Mouse (Mus musculus): ENCODE data around the gene Perm1. TPM values are rescaled to one million over a fixed set of nuclear protein-coding genes. Genes with fewer than 3 reads are reported as not detected.

Perm1 gene
- total RNA-seq, 2 experiments from 2014 or later: 2.3 to 4.3 TPM

DNA sequence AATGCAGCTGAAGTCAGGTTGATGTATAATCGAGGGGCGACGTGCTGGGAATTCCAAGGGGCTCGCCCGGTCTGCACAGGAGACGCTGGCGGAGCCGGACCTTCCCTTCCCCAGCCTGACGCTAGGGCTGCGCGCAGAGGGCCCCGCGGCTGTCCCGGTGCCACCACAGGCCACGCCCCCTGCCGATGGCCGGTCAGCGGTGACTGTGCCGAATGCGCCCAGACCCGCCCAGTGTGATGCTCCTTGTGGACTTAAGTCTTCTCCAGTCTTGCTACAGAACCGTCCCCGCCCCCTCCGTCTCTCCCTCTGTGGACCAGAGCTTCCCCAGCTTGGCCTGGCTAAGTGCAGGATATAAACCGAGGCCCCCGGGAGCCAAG is 17.9 kb upstream of the Perm1 start:
- ATAC-seq (replicated peaks; ENCODE audit: low FRiP score, poor library complexity, severe bottlenecking): peak; percentile 75

DNA sequence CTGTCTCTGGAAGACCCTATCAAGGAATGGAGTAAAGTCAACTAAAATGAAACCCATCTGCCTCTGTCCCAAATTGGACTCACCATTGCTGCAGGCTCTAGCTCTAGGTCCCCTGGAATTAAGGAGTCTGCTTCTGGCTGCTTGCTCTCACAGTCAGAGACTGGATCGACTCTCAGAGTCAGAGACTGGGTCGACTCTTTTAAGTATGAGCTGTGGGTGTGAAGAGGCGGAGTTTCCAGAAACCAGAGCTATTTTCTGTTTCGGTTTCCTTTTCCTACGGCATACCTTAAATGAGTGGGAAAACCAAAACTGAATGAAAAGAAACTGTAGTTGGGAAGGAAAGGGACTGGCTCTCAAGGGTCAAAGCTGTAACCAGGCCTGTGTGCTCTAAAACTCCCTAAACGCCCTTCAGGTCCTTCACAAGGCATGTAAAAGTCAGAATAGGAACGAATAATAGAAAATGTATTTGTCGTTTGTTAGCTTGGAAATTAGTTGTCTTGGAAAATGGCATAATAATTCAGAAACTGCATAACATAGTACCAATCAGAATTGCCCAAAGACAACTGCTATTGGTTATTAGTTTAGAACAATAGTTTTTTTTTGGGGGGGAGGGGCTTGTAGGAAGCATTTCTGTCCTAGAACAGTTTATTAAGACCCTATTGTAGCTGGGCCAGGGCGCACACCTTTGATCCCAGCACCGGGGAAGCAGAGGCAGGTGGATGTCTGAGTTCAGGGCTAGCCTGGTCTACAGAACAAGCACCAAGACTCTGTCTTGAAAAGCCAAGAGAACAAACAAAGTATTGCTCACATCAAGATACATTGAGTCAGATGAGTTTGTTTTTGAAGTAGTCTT is 14.8 kb upstream of the Perm1 start, which contains the start of gene Isg15:
TSS of gene Isg15 (minus strand) at position 196 of the 853 bp plus-strand sequence.
- peak; percentile 13; the same call in 1 of the 2 replicates for ATAC-seq (replicated peaks; ENCODE audit: low FRiP score, poor library complexity, severe bottlenecking)

DNA sequence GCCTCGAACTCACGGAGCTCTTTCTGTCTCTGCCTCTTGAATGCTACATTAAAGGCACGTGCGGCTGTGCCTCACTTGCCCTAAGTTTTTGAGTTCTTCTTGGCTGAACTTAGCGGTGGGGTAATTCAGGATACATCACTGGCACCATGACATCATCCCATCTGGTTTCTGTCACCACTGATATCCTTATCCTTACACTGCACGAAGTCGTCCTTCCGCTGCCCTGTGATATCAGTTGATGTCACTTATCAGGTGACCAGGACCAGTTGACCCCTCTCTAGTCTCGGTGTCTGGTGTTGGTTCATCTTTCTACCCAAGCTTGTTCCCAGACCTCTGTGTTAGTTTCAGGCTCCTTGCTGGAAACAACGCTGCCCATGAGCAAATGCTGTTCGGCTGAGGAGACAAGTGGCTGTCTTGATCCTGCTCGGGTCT is 13.2 kb upstream of the Perm1 start:
- peak; percentile 71 for ATAC-seq (replicated peaks; ENCODE audit: low FRiP score, poor library complexity, severe bottlenecking)

DNA sequence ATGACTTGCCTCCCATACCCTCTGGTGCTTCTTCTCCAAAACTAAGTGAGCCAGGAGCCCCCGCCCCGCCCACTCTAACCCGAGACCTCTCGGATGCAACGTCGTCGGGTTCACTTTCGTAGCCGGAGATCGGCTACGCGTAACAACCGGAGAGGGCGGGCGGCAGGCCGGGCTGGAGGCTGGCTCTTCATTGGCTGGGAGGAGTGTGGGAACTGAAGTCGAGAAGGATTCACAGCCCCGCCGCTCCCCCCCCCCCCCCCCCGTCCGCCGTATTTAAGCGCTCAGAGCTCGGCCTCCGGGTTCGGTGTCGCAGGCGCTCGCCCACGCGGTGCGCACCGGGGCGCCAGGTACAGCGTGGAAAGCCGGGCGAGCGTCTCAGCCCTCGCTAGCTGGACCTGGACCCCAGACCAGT is 12.7 kb upstream of the Perm1 start, which contains the start of gene AW011738:
TSS of gene AW011738 (plus strand) at position 304 of the 412 bp plus-strand sequence.
- peak; percentile 73 for ATAC-seq (replicated peaks; ENCODE audit: low FRiP score, poor library complexity, severe bottlenecking)

DNA sequence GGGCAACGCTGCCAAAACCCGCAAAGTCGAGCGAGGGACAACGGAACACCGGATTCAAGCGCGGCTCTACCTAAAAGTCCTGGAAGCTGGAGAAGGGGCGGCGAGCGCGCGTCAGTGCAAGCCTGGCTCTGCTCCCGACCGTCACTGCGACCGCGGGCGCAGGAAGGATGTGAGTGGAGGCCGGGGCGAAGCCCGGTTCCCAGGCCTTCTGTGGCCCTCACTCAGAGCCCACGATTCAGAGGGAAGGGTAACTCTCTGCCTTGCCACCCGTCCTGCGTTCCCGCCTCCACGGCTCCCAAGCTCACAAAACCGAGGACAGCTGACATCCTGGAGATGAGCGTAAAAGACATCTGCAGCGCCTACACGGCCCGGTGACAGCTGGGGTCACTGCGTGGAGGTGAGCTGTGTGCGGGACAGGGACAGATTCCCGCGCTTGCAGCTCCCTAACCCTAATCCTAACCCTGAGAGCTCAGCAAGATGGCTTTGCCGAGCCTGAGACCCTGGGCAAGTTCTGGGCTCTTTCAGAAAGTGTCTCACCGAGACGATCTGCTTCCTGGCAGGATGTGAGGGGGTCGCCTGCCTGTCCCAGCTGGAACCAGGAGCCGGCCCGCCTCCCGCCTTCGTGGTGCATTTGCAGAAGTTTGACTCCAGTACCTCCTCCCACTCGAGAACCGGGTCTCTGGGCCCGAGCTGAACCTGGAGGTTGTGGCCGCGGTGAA is 12.1 kb upstream of the Perm1 start:
- 0 out of 2 replicates have a peak, but pooled peaks have one; percentile 10 for ATAC-seq (replicated peaks; ENCODE audit: low FRiP score, poor library complexity, severe bottlenecking)

DNA sequence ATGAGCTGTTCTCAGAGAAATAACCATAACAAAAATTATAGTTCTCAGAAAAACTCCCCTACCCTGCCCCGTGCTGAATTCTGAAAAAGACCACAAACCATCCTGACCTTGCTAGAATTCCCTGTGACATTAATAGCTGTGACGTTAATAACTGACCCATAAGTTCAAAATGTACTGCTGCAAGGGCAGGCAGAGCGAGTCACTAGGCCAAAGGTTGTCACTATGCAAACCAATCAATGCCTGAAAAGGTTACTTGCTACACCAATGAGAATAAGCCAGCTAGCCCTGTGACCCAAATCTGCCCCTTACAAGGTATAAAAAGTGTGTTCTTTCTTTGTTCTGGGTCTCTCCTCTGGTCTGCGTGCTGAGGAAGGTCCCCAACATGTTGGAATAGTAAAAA is 6.8 kb upstream of the Perm1 start:
- ATAC-seq (replicated peaks; ENCODE audit: low FRiP score, poor library complexity, severe bottlenecking): no peak

DNA sequence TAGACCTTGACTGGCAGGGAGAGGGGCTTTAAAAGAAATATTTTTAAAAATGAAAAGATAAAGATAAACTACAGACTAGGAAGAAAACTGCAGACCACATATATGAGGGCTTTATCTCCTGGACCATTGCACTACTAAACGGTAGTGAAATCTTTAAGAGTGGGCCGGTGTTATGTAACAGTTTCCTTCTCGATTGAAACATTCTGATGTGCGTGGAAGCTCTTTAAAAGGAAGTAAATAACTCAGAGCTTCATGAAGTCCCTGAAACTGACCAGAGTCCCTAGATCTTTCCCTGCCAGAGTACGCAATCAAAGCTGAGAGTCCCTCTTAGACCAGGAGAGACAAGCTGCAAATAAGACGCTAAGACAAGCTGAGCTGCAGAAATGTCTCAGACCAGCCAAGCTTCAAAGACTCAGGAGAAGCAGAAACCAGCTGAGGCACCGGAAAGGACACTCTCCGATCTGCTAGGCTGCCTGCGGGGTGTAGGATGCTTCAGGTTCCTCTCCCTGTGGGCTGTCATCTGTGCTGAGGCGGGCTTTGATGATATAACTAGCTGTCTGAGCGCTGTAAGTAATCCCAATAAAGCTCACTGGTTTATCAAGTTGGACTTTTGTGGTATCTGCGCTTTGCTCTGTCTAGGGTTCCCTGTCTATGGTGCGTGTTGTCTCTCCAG is 5.6 kb upstream of the Perm1 start:
- ATAC-seq (replicated peaks; ENCODE audit: low FRiP score, poor library complexity, severe bottlenecking): no peak

DNA sequence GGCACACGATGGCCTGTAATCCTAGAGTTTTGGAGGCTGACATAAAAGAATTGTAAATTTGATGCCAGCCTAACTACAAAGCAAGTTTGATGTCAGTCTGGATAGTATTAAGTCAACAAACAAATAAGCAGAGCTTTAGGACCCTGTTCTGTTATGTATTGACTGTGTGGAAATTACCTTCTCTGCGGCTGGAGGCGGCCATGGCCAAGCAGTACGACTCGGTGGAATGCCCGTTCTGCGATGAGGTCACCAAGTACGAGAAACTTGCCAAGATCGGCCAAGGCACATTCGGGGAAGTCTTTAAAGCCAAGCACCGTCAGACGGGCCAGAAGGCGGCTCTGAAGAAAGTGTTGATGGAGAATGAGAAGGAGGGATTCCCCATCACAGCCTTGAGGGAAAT is 2.5 kb upstream of the Perm1 start:
- ATAC-seq (replicated peaks; ENCODE audit: low FRiP score, poor library complexity, severe bottlenecking): no peak

DNA sequence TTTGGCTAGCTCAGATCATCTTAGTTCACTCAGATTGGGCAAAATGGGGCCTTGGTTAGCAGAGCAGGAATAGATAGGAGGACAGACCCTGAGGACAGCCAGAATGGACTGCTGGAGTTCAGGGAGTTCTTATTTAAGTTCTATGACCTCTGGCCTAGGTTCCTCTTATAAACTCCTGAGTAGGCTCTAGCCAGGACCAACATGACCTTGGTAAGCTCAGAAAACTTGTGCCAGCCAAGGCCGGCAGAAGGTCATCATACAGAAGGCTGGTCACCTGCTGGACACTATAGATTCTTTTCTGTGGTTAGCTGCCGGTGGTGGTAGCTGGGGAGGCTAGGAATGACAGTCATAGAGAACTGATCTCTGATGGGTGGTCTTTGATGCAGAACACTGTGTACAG is 528 bp downstream of the Perm1 start:
- no peak for ATAC-seq (replicated peaks; ENCODE audit: low FRiP score, poor library complexity, severe bottlenecking)

DNA sequence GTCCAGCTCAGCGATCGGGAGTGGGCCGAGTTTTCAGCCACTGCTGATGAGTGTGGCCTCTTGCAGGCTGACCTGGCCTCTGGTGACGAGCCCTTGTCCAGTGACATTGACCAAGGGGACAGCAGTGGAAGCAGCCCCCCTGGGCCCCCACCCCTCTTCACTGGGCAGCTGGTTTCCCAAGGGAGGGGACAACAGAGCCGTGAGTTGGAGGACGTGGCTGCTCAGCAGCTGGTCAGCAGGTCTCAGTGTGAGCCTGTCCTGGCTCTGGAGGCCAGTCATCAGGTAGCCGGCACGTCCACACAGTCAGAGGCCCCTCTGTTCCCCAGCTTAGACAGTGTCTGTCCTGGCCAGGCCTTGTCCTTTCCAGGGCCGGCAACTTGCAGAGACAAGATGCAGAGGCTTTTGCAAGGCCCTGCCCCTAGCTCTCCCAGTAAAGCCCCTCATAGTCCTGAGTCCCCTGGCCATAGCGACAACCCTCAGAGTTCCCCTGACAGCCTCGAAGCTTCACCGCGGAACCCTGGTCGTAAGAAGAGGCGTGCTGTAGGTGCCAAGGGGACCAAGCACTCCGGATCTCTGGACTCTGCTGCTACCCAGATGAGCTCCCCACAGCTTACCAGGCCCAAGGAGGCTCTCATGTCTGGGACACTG is 1.5 kb downstream of the Perm1 start:
- ATAC-seq (replicated peaks; ENCODE audit: low FRiP score, poor library complexity, severe bottlenecking): no peak

DNA sequence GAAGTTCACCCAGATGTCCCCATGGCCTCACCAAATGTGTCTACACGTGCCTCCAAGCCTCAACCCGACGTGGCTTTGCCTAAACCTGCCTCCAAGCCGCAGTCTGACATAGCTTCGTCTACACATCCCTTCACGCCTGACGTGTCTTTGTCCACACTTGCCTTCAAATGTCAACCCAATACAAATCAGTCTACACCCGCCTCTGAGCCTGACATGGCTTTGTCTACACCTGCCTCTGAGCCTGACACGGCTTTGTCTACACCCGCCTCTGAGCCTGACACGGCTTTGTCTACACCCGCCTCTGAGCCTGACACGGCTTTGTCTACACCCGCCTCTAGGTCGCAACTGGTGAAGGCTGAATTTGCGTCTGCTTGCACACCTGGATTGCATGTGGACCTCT is 2.2 kb downstream of the Perm1 start:
- no peak for ATAC-seq (replicated peaks; ENCODE audit: low FRiP score, poor library complexity, severe bottlenecking)

DNA sequence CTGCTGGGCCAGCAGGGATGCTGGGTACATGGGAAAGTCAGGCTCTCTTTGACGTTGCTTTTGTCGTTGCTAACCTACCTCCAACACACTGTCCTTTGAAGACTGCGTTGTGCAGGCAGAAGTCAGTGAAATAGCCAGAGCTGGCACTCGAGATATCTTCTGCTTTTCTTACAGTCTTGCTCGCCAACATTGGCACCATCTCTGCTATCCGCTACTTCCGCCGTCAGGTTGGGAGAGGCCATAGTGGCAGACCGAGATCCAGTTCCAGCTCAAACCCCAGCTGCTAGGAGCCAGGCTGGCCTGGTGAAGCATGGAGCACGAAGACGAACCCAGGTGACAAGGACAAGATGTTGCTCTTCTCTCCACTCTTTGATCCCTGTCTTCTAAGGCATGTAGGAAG is 4.3 kb downstream of the Perm1 start:
- ATAC-seq (replicated peaks; ENCODE audit: low FRiP score, poor library complexity, severe bottlenecking): no peak

DNA sequence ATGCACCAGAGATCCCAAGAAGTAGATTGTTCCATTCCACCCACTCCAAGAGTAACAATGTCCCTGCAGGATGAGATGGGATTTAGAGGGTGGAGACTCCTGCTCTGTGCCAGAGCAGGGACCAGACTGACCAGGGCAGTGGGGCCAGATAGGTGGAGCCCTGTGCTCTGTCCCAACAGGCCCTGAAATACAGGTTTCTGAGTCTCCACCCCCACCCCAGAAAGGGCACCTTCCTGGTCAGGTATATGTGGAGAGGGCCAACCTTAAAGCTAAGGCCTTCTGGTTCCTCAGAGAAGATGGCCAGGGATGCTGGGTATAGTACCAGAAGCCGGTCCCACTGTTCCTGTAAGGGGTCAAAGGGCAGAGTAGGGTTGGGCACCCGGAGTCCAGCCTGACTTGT is 8.6 kb downstream of the Perm1 start:
- ATAC-seq (replicated peaks; ENCODE audit: low FRiP score, poor library complexity, severe bottlenecking): no peak

DNA sequence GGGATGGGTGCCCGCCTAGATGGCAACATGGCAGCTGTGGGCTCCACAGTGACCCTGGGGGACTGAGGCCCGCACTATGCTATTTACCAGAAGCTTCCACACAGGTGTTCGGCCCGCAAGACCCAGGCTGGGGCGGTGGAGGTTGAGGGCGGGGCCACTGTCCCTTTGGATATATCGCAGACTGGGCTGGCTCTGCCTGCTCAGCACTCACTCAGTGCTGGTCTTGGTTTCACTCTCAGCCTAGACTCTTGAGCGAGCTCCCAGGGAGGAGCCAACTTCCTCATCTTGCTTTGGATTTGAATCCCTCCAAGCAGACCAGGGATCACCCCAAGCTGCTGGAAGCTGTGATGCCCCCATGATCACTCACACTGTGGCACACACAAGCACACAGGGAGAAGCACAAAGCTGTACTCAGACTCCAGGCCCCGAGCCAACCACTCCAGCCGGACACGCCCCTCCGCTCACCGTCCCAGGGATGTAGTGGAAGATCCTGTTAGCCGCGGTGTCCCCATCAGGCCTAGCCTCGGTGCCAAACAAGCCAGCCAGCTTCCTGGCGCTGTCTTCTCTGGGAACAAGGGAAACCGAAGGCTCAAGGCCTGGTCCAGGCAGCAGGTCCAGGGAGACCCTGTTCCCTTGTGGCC is 12.2 kb downstream of the Perm1 start:
- no peak for ATAC-seq (replicated peaks; ENCODE audit: low FRiP score, poor library complexity, severe bottlenecking)

DNA sequence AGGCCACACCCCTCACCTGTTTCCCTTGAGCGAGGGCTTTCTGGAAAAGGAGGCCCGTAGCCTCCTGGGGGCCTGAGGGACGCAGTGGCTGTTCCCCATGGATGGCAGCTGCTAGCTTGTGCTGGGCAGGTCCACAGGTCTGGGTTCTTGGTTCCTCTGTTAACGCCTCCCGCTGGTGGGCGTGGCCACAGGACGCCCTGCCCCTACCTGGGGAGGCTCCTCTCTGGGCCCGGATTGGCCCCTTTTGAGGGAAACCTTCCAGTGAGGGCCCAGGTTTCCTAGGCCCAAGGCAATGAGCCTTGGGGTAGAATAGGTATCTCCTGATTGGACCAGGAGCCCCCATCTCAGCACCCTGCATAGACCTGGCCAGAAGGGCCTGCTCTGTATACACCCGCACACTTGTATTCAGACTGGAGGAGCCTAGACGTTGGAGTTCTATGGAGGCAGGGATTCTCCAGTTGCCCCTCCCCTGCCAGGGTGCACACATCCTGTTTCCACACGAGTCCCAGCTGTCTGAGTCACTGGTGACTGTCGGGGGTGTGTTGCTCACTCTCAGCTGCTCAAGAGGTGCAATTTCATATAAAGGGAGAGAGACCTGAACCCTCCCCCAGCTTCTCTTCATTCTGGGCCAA is 12.8 kb downstream of the Perm1 start:
- ATAC-seq (replicated peaks; ENCODE audit: low FRiP score, poor library complexity, severe bottlenecking): 0 out of 2 replicates have a peak, but pooled peaks have one; percentile 36

DNA sequence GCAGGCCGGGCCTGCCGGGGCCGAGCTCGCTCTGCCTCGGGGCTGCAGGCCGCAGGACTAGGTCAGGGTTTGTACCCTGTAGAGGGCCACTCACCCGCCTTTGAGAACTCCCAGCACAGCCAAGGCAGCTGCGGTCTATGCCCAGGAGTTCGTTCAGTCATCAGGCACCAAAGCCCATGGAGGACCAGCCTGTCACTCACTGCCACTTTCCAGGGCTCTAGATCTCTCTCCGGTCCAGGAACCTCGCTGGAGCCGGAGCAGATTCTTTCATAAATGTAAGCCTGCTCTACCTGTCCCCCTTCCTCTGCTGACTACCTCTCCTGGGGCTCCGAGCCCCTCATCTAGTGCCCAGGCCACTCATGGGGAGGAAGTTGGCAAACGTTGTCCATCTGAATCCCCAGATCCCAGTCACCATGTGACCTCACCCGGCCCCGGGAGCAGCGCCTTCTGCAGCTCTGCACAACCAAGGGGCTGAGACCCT is 18.4 kb downstream of the Perm1 start:
- 0 out of 2 replicates have a peak, but pooled peaks have one; percentile 9 for ATAC-seq (replicated peaks; ENCODE audit: low FRiP score, poor library complexity, severe bottlenecking)

DNA sequence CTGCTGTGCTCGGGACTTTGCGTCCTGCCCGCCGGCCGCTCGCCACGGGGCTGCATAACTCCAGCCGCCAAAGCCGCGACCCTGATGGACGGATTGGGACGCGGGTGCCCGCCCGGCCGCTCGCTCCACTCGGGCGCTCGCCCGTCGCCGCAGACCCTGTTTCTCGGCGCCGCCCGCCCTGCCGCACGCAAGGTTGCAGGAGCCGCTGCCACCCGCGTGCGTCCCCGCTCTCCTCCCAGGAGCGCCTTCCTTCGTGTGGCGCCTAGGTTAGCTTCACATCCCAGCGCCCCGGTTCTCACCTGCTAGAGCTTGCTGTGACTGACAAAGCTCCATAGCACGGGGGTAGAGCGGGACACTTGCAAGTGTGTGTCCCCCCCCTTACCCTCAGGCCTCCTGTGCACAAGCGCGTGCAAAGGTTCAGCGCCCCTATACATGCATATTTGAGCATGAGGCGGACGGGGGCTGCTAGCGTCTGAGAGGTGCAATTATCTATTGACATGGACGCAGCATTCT is 19.1 kb downstream of the Perm1 start, which contains the start of gene Plekhn1:
TSS of gene Plekhn1 (minus strand) at position 157 of the 513 bp plus-strand sequence.
- ATAC-seq (replicated peaks; ENCODE audit: low FRiP score, poor library complexity, severe bottlenecking): peak; percentile 45

DNA sequence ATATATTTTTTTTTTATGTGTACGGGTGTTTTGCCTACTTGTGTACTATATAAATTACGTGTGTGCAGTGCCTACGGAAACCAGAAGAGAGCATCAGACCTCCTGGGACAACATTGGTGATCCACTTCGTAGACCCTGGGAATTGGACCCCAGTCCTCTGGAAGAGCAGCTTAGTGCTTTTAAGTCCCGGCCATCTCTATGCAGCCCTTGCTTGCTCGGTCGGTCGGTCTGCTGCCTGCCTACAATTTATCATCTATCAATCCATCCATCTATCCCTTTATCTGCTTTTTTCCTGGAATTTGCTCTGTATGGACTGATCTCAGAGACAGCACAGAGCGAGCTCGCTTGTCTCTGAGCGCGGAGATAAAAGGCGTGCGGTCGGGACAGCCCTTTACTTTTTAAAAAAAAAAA is 19.7 kb downstream of the Perm1 start:
- peak; percentile 43 for ATAC-seq (replicated peaks; ENCODE audit: low FRiP score, poor library complexity, severe bottlenecking)
